Mouse (Mus musculus) forebrain, embryonic 10.5 days (tissue): Measurements from ENCODE around the gene Slx4ip. TPM values are rescaled to one million over a fixed set of nuclear protein-coding genes. Genes with fewer than 3 reads are reported as not detected.

Experiments used
- DNase-seq: peaks from one replicate; pipeline ENCODE4 v3.0.0-alpha.2; 2017; ENCODE audit warnings: low spot score; ENCODE audit errors: extremely low spot score
- H3K27ac ChIP-seq: fragments of 300-500 bp; sonication (generic); 2 replicates; pipeline ENCODE4 v1.5.1; 2016; ENCODE audit warnings: mild to moderate bottlenecking
- H3K27me3 ChIP-seq: fragments of 300-500 bp; sonication (generic); 2 replicates; pipeline ENCODE4 v1.6.1; 2016; ENCODE audit warnings: mild to moderate bottlenecking; ENCODE audit not compliant: poor library complexity, severe bottlenecking
- H3K36me3 ChIP-seq: fragments of 300-500 bp; sonication (generic); replicated peaks from 2 replicates; pipeline ENCODE4 v1.6.1; 2016; ENCODE audit warnings: mild to moderate bottlenecking, moderate library complexity
- H3K4me1 ChIP-seq: fragments of 300-500 bp; sonication (generic); 2 replicates; pipeline ENCODE4 v1.6.1; 2016
- H3K4me3 ChIP-seq: fragments of 300-500 bp; sonication (generic); 2 replicates; pipeline ENCODE4 v1.5.1; 2016; ENCODE audit warnings: mild to moderate bottlenecking, moderate library complexity
- H3K9me3 ChIP-seq: fragments of 300-500 bp; sonication (generic); 2 replicates; pipeline ENCODE4 v1.6.1; 2016; ENCODE audit warnings: mild to moderate bottlenecking, moderate library complexity
- WGBS: fragments of 180-500 bp; shearing (Covaris S2); methylation state at CpG from one replicate; pipeline ENCODE4 v1.1.7; 2016; 5-methylcytosine and 5-hydroxymethylcytosine counted together
- polyA plus RNA-seq: library from polyadenylated mRNA; unstranded; fragments of >200 nt; fragmentation: Nextera tagmentation; extraction: Ambion mirVana; gene quantifications from 2 replicates; pipeline ENCODE4 v1.2.1, GENCODE M21; 2016

Gene Slx4ip
- polyA plus RNA-seq, 1 experiment from 2014 or later = 8.1 TPM

- Histone ChIP-seq H3K4me1 (peaks cover 14% of the 10 kb centered on the region), H3K27me3 (no peaks in the 10 kb centered on the region), H3K27ac (no peak overlapping the region), H3K4me3 (no peak overlapping the region), H3K9me3 (no peaks in the 10 kb centered on the region), H3K36me3 (no peaks in the 10 kb centered on the region)
- WGBS = 75% methylated on average over 3 of the region's 3 CpGs
- DNase-seq = no peak
Observed at GRCm38 (mm10) chr2:136958697-136959096, 67.7 kb downstream of the Slx4ip start.

GRCm38 (mm10) chr2:136975774-136976173 lies 84.8 kb downstream of the Slx4ip start:
- WGBS = 90% methylated on average over 1 of the region's 1 CpGs
- Histone ChIP-seq H3K4me3 (no peak overlapping the region), H3K36me3 (no peaks in the 10 kb centered on the region)

GRCm38 (mm10) chr2:136979056-136979772 lies 88.2 kb downstream of the Slx4ip start:
- no peaks in the 10 kb centered on the region for H3K9me3 ChIP-seq
- WGBS = 92% methylated on average over 6 of the region's 6 CpGs
- H3K27me3 ChIP-seq = peaks cover 46% of the 10 kb centered on the region
- no peak for DNase-seq
- H3K4me3 ChIP-seq = no peak overlapping the region
- no peak overlapping the region for H3K27ac ChIP-seq
- no peaks in the 10 kb centered on the region for H3K36me3 ChIP-seq
- H3K4me1 ChIP-seq = peaks cover 17% of the 10 kb centered on the region

More at GRCm38 (mm10) chr2:136975774-136976173, 84.8 kb downstream of the Slx4ip start:
- Histone ChIP-seq H3K27me3 (peaks cover 28% of the 10 kb centered on the region; the same call in 1 of the 2 replicates), H3K4me1 (peaks cover 5% of the 10 kb centered on the region), H3K27ac (no peak overlapping the region), H3K9me3 (no peaks in the 10 kb centered on the region)
- DNase-seq = no peak

- H3K4me3 ChIP-seq = no peak overlapping the region
- no peaks in the 10 kb centered on the region for H3K36me3 ChIP-seq
- H3K9me3 ChIP-seq = no peaks in the 10 kb centered on the region
- peaks cover 46% of the 10 kb centered on the region for H3K27me3 ChIP-seq
- no peak for DNase-seq
- H3K27ac ChIP-seq = 0 out of 2 replicates have a peak overlapping the region, but pooled peaks have one; percentile 40
- 46% methylated on average over 10 of the region's 10 CpGs for WGBS
- H3K4me1 ChIP-seq = peaks cover 20% of the 10 kb centered on the region
Observed at GRCm38 (mm10) chr2:136981062-136981879, 90.3 kb downstream of the Slx4ip start.

GRCm38 (mm10) chr2:136983959-136984358 lies 92.9 kb downstream of the Slx4ip start:
- no peaks in the 10 kb centered on the region for H3K36me3 ChIP-seq
- no peak overlapping the region for H3K27ac ChIP-seq
- H3K4me1 ChIP-seq = peaks cover 25% of the 10 kb centered on the region
- peaks cover 32% of the 10 kb centered on the region for H3K27me3 ChIP-seq
- 93% methylated on average over 2 of the region's 2 CpGs for WGBS
- H3K4me3 ChIP-seq = no peak overlapping the region
- no peak for DNase-seq
- H3K9me3 ChIP-seq = no peaks in the 10 kb centered on the region

- no peak for DNase-seq
- Histone ChIP-seq H3K27ac (no peak overlapping the region), H3K4me3 (no peak overlapping the region), H3K36me3 (no peaks in the 10 kb centered on the region), H3K27me3 (peaks cover 18% of the 10 kb centered on the region), H3K4me1 (peaks cover 16% of the 10 kb centered on the region), H3K9me3 (no peaks in the 10 kb centered on the region)
- WGBS = 87% methylated on average over 6 of the region's 6 CpGs
Observed at GRCm38 (mm10) chr2:136985998-136986730, 95.1 kb downstream of the Slx4ip start.

- no peaks in the 10 kb centered on the region for H3K9me3 ChIP-seq
- 96% methylated on average over 3 of the region's 3 CpGs for WGBS
- H3K36me3 ChIP-seq = no peaks in the 10 kb centered on the region
- no peak overlapping the region for H3K27ac ChIP-seq
- H3K4me1 ChIP-seq = peaks cover 12% of the 10 kb centered on the region
- no peaks in the 10 kb centered on the region for H3K27me3 ChIP-seq
- DNase-seq = no peak
- no peak overlapping the region for H3K4me3 ChIP-seq
Observed at GRCm38 (mm10) chr2:136993116-136993515, 102.1 kb downstream of the Slx4ip start.

- Histone ChIP-seq H3K27ac (no peak overlapping the region), H3K4me1 (peaks cover 12% of the 10 kb centered on the region), H3K27me3 (no peaks in the 10 kb centered on the region), H3K4me3 (no peak overlapping the region), H3K9me3 (no peaks in the 10 kb centered on the region), H3K36me3 (no peaks in the 10 kb centered on the region)
- no peak for DNase-seq
Observed at GRCm38 (mm10) chr2:136997104-136997503, 106.1 kb downstream of the Slx4ip start.

GRCm38 (mm10) chr2:137002031-137002430 lies 111.0 kb downstream of the Slx4ip start:
- H3K27ac ChIP-seq = no peak overlapping the region
- no peaks in the 10 kb centered on the region for H3K27me3 ChIP-seq
- H3K36me3 ChIP-seq = no peaks in the 10 kb centered on the region
- 91% methylated on average over 1 of the region's 1 CpGs for WGBS
- H3K4me1 ChIP-seq = no peaks in the 10 kb centered on the region
- no peak overlapping the region for H3K4me3 ChIP-seq
- H3K9me3 ChIP-seq = no peaks in the 10 kb centered on the region
- no peak for DNase-seq

- DNase-seq = no peak
- Histone ChIP-seq H3K27ac (no peak overlapping the region), H3K27me3 (no peaks in the 10 kb centered on the region), H3K4me1 (no peaks in the 10 kb centered on the region), H3K9me3 (no peaks in the 10 kb centered on the region), H3K4me3 (no peak overlapping the region), H3K36me3 (no peaks in the 10 kb centered on the region)
- WGBS = 88% methylated on average over 1 of the region's 1 CpGs
Observed at GRCm38 (mm10) chr2:137006656-137007055, 115.6 kb downstream of the Slx4ip start.

- H3K27me3 ChIP-seq = no peaks in the 10 kb centered on the region
- WGBS = 69% methylated on average over 1 of the region's 1 CpGs
- no peak overlapping the region for H3K27ac ChIP-seq
- H3K36me3 ChIP-seq = no peaks in the 10 kb centered on the region
- H3K4me3 ChIP-seq = no peak overlapping the region
- no peaks in the 10 kb centered on the region for H3K9me3 ChIP-seq
- DNase-seq = no peak
- H3K4me1 ChIP-seq = peaks cover 13% of the 10 kb centered on the region
Observed at GRCm38 (mm10) chr2:137011980-137012379, 121.0 kb downstream of the Slx4ip start.

- Histone ChIP-seq H3K27ac (no peak overlapping the region), H3K36me3 (no peaks in the 10 kb centered on the region), H3K4me3 (no peak overlapping the region), H3K9me3 (no peaks in the 10 kb centered on the region), H3K4me1 (peaks cover 19% of the 10 kb centered on the region), H3K27me3 (no peaks in the 10 kb centered on the region)
- 87% methylated on average over 3 of the region's 3 CpGs for WGBS
- DNase-seq = no peak
Observed at GRCm38 (mm10) chr2:137013151-137013550, 122.1 kb downstream of the Slx4ip start.
